Mouse (Mus musculus) MN1 (cell line): ENCODE measurements around the gene Fam19a2.

Source experiments
- DNase-seq: peaks from one replicate; pipeline ENCODE4 v3.0.0-alpha.2; 2016; ENCODE audit warnings: low spot score

Fam19a2 gene

GRCm38 (mm10) chr10:123723641-123724040, 459.8 kb downstream of the Fam19a2 start:
- DNase-seq, result no peak

GRCm38 (mm10) chr10:123748317-123748716, 484.5 kb downstream of the Fam19a2 start:
- DNase-seq, result no peak

GRCm38 (mm10) chr10:123751676-123752280, 488.0 kb downstream of the Fam19a2 start:
- DNase-seq, result no peak

- DNase-seq, result no peak
These were observed 489.0 kb downstream of the Fam19a2 start for GRCm38 (mm10) chr10:123752755-123753154.

- no peak for DNase-seq
These were observed 490.2 kb downstream of the Fam19a2 start for GRCm38 (mm10) chr10:123753996-123754395.

- DNase-seq, result no peak
These were observed 525.6 kb downstream of the Fam19a2 start for GRCm38 (mm10) chr10:123789374-123789773.
